Mouse (Mus musculus) brown adipose tissue, adult 24 weeks (tissue): Measurements from ENCODE around the gene Fmc1. TPM values are rescaled to one million over a fixed set of nuclear protein-coding genes. Genes with fewer than 3 reads are reported as not detected.
"Not testable (repeated sequence)": the region's sequence is repeated elsewhere in the genome, so short reads cannot be mapped to it uniquely, and the experiment has no call there.

Experiments
- H3K27ac ChIP-seq: fragments of 200-500 bp; replicated peaks from 2 replicates; pipeline ENCODE4 v1.5.1; 2012; ENCODE audit warnings: low read depth, mild to moderate bottlenecking, low read length
- H3K4me1 ChIP-seq: fragments of 200-500 bp; 2 replicates; pipeline ENCODE4 v1.6.1; 2012; ENCODE audit warnings: low read length, mixed read lengths; ENCODE audit not compliant: control insufficient read depth, insufficient read depth, insufficient read length
- H3K4me3 ChIP-seq: fragments of 200-500 bp; 2 replicates; pipeline ENCODE4 v1.5.1; 2012; ENCODE audit warnings: low read depth, mild to moderate bottlenecking, low read length, moderate library complexity; ENCODE audit not compliant: insufficient read depth
- polyA plus RNA-seq: library from polyadenylated mRNA; stranded (reverse); fragments of >200 nt; gene quantifications from 2 replicates; pipeline ENCODE4 v1.2.4, GENCODE M21; 2012; ENCODE audit not compliant: missing spikeins, insufficient read depth, insufficient read length

Gene Fmc1
- 500 and 513 TPM in 2 replicates for polyA plus RNA-seq

DNA sequence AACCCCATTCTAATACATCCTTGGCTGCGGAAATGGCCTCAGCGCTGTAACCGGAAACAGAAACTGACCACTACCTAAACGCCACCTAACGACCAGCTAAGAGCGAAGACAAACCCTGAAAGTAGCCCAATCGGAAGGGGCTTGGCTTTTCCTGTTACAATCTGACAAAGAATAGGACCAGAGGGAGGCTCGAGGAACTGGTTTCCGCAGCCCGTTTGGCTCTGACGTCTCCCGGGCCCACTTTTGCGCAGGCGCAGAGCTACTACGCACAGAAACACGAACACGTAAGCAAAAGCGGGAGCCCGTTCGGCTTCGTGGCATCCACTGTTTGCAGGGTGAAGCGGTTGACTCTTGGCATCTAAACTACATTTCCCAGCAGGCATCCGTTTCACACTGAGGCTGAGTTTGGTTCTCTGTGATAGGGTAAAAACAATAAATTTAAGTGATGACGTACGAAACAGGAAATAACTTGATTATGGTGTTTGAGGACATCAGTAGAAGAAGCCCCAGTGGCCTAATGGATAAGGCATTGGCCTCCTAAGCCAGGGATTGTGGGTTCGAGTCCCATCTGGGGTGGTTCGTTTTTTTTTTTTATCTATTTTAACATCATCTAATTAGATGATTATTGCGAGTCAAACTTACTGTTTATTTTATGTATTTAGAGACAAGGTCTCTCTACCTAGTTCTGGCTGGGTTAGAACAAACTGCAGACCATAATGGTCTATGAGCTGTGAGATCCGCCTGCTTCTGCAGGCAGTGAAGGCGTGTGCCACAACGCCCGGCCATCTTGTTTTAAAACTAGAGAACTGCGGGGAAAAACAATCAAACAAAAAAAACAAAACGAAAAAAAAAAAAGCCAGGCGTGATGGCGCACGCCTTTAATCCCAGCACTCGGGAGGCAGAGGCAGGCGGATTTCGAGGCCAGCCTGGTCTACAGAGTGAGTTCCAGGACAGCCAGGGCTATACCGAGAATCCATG lies at the start of gene Fmc1:
Fmc1 (plus strand) TSS at position 75 of the 978 bp plus-strand sequence.
- Histone ChIP-seq H3K4me3 (peak within 1 kb of the TSS; percentile 76), H3K27ac (peak within 1 kb of the TSS; percentile 84), H3K4me1 (0 out of 2 replicates have a peak, but pooled peaks cover 3% of the 10 kb centered on the region)

DNA sequence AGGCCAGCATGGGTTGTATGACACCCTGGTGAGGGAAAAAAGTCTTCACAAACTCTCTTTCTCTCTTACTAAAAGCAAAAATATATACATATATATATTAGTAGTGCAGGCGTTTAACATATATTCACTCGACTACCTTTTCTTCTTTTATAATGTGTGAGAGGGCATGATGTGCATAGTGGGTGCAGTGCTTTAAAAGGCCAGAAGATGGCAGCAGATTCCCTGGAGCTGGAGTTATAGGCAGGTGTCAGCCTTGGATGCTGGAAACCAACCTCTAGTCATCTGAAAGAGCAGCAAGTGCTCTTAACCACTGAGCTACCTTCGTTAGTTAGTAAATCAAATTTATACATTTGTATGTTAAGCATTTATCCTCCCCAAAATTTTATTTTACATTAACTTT lies 40.8 kb upstream of the Fmc1 start:
- no peaks in the 10 kb centered on the region for H3K4me1 ChIP-seq
- no peak overlapping the region for H3K27ac ChIP-seq
- no peak overlapping the region for H3K4me3 ChIP-seq

DNA sequence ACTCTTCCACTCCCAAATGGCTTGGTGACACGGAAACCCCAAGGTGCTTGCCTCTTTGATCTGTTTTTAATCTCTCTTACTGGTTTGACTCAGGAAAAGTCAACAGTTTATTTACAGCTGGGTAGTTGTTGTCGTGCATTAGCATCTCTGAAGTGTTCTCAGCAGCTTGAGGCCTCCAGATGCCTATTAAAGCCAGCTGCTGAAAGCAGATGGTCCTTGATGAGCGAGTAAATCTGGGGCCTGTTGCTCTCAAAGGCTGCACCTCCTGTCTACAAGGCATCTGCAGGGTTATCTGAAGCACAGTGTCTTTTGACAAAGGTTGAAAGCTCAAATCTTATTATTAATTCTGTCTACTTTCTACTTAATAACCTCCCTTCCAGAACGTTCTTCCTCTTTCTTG lies 37.7 kb upstream of the Fmc1 start:
- H3K4me1 ChIP-seq: no peaks in the 10 kb centered on the region
- H3K27ac ChIP-seq: no peak overlapping the region

DNA sequence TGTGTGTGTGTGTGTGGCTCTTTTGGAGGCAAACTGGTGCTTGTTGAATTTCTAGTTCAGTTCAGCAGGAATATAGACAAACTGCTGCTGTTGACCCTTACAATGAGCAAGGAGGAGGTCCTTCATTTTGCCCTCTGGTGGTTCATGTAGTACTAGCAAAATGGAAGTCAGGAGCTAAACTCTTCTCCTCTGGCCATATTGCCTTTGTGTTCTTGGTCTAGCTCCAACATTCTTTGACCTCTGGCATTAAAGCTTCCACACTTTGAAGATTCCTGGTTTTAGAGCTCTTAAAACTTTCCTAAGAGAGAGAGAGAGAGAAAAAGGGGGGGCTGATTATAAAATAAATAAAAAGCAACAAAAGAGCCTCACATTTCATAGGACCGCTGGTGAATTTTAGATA lies 21.2 kb upstream of the Fmc1 start:
- Histone ChIP-seq H3K4me3 (no peak overlapping the region), H3K27ac (no peak overlapping the region), H3K4me1 (no peaks in the 10 kb centered on the region)

More for the DNA sequence above, 37.7 kb upstream of the Fmc1 start:
- no peak overlapping the region for H3K4me3 ChIP-seq

DNA sequence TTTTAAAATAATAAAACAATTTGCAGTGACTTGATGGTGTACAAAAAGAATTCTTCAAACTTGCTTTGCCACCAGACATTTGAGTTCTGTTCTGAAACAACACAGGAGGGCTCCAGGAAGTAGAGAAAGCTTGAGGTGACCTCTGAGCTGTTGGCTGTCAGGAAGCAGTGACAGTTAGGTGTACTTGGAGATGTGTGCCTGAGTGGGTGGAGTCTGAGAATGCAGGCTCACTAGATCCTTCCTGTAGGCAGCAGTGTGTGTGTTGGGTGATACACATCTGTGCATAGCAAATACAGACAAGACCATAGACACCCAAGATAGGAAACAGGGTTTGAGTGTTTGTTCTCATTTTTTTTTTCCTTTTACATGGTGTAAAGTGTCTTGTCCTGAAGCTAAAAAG lies 20.5 kb upstream of the Fmc1 start:
- Histone ChIP-seq H3K27ac (no peak overlapping the region), H3K4me3 (no peak overlapping the region), H3K4me1 (no peaks in the 10 kb centered on the region)

DNA sequence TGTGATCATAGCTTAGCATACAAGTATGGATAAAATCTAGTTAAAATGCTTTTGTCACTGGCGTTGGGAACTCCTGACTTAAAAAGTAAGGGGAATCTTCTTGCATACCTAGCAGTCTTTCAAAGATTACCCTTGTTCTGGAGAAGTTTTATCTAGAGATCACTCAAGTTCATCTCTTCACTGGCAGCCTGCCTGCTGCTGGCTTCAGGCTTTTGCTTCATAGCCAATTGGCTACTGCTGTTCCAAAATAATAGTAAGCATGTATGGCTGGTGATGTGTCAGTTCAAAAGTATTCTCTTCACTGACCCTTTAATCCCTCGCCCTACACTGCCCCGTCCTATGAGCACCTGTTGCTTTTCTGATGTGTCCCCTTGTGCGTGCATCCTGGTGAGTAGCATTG lies 18.1 kb upstream of the Fmc1 start:
- Histone ChIP-seq H3K27ac (no peak overlapping the region), H3K4me1 (no peaks in the 10 kb centered on the region), H3K4me3 (no peak overlapping the region)

DNA sequence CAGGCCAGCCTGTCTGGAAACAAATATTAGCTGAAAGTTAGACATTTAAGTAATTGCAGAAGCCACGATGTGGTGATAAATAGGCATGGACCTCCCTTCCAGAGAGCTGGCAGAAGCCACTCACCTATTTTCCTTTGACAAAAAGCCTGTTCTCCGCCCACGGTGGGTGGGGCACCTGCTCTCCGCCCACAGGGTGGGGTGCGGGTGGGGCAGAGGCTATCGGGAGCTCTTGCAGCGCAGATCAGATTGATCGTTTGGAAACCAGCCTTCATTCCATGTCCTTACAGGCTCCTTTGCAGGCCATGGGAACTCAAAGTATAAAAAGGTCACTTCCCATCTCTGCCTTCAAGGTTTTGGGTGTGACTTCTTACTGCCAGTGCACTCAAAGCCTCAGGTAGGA lies 9.5 kb upstream of the Fmc1 start:
- Histone ChIP-seq H3K4me1 (no peaks in the 10 kb centered on the region), H3K27ac (no peak overlapping the region), H3K4me3 (no peak overlapping the region)

DNA sequence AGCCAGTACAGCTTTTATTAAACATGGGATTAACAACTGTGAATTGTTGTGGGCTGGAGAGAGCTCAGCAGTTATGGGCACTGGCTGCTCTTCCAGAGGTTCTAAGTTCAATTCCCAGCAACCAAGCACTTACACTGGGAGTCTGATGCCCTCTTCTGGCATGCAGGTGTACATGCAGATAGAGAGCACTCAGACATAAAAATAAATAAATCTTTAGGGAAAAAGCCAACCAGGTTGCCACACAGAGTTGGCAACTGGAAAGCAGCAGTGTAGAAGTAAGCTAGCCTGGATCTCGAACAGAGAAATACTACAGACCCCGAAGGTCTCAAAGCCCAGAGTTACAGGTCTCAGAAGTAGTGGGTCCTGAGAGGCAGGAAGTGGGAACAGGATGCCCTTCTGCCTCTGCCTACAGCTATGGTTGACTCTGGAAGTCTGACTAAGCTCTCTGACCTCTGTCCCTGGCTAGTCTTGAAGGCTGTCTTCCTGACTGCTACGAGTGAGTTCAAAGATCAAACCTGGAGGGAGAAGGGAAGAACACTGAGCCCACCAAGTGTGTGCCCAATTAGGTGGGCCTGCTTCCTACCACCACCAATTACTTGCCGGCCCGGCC lies 2.0 kb upstream of the Fmc1 start:
- H3K27ac ChIP-seq: peak overlapping the region; percentile 35

DNA sequence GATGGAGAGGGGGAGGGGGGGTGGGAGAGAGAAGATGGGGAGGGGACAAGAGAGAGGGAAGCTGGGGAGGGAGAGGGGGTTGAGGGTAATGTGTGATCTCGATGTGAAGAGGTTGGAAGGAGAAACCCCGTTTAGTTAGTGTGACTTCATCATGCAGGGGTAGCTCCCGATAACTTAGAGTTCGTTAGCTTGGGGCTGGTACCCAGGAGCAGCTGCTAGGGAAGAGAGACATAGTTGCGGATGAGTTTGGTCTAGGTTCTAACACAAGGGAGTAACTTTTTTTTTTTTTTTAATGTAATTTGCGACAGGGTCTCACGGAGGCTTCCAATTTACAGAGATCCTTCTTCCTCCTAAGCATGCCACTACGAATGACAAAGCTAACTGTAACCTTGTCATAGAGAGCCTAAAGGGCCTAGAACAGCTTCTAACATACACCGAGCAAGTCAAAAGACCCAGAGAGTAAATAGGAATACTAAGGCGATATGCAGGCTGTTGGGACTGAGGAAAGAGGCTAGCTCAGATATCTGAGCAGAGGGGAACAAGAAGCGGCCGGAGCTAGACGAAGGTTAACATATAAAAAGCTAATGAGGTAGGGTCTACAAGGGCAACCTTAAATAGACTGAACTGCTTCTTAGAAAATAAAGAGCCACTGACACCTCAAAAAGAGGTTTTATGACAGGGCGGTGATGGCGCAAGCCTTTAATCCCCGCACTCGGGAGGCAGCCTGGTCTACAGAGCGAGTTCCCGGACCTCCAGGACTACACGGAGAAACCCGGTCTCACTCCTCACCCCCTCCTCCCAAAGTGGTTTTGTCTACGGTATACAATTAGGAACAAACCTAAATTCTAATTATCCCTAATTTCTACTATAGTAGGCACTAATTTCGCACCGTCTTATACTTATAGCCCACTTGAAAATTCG lies 542 bp upstream of the Fmc1 start:
- H3K4me3 ChIP-seq: peak overlapping the region; percentile 44
- H3K4me1 ChIP-seq: 0 out of 2 replicates have a peak, but pooled peaks cover 3% of the 10 kb centered on the region
- H3K27ac ChIP-seq: peak overlapping the region; percentile 64

More for the DNA sequence above, 2.0 kb upstream of the Fmc1 start:
- Histone ChIP-seq H3K4me1 (0 out of 2 replicates have a peak, but pooled peaks cover 3% of the 10 kb centered on the region), H3K4me3 (no peak overlapping the region)

DNA sequence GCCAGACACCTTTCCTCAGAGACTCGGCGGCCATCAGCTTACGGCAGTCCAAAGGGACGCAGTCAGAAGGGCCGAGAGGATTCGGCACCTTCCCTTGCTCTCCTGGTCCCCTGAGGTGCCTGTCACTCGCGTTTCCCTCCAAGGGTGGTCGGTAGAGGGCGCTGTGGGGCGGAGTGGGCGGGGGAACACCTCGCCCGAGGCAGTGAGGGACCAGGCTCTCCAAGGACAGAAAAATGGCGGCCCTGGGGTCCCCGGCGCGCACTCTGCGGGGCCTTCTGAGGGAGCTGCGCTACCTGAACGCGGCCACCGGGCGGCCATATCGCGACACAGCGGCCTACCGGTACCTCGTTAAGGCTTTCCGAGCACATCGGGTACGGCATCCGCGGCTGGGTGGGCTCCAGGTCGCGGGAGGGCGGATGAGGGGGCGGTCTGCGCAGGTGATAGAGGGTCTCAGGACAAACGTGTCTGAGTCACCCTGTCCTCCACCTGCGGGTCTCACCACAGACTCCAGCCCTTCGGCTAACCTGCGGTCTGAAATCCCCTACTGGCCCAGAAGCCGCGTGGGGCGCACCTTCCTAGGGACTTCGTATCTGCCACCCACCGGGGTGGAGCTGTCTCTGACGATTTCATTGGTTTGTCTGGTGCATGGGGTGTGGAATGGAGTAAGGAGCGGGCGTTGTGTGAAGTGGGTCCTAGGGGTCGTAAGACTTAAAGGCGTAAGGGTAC lies 1.5 kb downstream of the Fmc1 start:
- 0 out of 2 replicates have a peak, but pooled peaks cover 3% of the 10 kb centered on the region for H3K4me1 ChIP-seq
- H3K27ac ChIP-seq: peak overlapping the region; percentile 84
- peak overlapping the region; percentile 76 for H3K4me3 ChIP-seq

DNA sequence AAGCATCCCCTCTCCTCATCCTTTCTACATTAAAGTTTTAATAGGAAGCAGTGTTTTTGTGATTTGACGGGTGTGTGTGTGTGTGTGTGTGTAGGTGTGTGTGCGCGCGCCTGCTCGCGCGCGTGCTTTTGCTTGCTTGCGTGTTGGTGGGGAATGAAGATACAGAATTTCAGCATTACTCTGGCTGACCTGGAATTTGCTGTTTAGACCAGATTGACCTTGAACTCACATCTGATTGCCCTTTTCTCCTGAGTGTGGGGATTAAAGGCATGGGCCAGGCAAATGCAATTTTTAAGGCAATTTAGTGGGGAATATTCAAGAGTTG lies 2.0 kb downstream of the Fmc1 start:
- H3K4me3 ChIP-seq: peak overlapping the region; percentile 76
- H3K27ac ChIP-seq: peak overlapping the region; percentile 82

DNA sequence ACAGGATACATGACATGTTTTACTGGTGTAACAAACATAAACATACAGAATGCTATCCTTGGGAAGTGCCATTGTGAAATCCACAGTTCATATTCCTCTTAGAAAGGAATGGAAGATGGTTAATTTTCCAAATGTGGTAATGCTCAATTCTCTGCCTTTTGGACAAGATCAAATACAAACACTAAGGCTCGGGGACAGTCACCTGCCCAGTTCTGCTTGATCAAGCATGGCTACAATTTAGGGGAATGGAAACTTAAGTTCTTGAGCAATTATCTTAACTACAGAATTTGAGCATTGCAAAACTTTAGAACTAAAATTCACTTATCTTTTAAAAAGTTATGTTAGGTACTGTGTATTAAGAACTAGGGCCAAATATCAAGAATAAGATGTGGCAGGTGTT lies 2.5 kb downstream of the Fmc1 start:
- no peak overlapping the region for H3K27ac ChIP-seq
- H3K4me1 ChIP-seq: 0 out of 2 replicates have a peak, but pooled peaks cover 3% of the 10 kb centered on the region
- H3K4me3 ChIP-seq: no peak overlapping the region

More for the DNA sequence above, 2.0 kb downstream of the Fmc1 start:
- H3K4me1 ChIP-seq: 0 out of 2 replicates have a peak, but pooled peaks cover 3% of the 10 kb centered on the region

DNA sequence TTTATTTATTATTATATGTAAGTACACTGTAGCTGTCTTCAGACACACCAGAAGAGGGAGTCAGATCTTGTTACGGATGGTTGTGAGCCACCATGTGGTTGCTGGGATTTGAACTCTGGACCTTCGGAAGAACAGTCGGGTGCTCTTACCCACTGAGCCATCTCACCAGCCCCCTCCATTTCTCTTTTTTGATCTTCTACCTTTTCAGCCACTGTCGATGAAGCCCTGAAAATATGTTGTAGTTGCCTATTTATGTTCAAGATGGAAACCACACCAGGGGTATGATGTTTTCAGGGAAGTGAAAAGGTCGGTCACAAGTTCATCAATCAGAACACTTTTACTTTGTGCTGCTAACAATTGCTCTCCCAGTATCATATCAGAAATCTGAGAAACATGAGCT lies 10.8 kb downstream of the Fmc1 start:
- not testable (repeated sequence) for H3K4me1 ChIP-seq, H3K27ac ChIP-seq, H3K4me3 ChIP-seq

DNA sequence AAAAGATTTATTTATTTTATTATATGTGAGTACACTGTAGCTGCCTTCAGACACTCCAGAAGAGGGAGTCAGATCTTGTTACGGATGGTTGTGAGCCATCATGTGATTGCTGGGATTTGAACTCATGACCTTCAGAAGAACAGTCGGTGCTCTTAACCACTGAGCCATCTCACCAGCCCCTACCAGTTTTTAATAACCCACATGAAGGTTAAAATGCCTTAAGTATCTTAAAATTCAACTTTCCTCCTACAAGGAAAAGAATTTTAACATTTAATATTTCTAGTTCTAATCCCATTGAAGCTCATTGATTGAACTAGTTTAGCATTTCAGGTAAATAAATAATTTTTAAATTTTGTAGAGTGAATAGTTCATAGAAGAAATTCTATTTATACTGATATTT lies 13.7 kb downstream of the Fmc1 start:
- not testable (repeated sequence) for H3K27ac ChIP-seq, H3K4me1 ChIP-seq, H3K4me3 ChIP-seq
